Mouse (Mus musculus) cortical plate, adult 2 months (tissue): Measurements from ENCODE around the gene Gk2.

ENCODE experiments used
- CTCF ChIP-seq: fragments of 200-500 bp; IDR thresholded peaks from 2 replicates; pipeline ENCODE4 v1.5.1; 2011; ENCODE audit warnings: mild to moderate bottlenecking, control low read depth, low read length; ENCODE audit not compliant: insufficient read depth; ENCODE audit errors: extremely low read depth
- POLR2A ChIP-seq: fragments of 200-500 bp; IDR thresholded peaks from 2 replicates; pipeline ENCODE4 v1.6.1; 2011; ENCODE audit warnings: mild to moderate bottlenecking, low read length, control low read depth; ENCODE audit not compliant: insufficient read depth; ENCODE audit errors: extremely low read depth

GRCm38 (mm10) chr5:97417185-97417584 is 39.6 kb downstream of the Gk2 start:
- TF ChIP-seq POLR2A, result no peak
- TF ChIP-seq CTCF, result no peak
